Mouse (Mus musculus) midbrain, embryonic 16.5 days (tissue): ENCODE results near the gene Slc25a39. TPM values are rescaled to one million over a fixed set of nuclear protein-coding genes. Genes with fewer than 3 reads are reported as not detected.
"Not testable (repeated sequence)": the region's sequence is repeated elsewhere in the genome, so short reads cannot be mapped to it uniquely, and the experiment has no call there.

Experiments
- ATAC-seq: fragments of 200-750 bp; cut with Nextera tagmentation; 2 replicates; pipeline ENCODE4 v1.8.0; 2017; ENCODE audit warnings: moderate TSS enrichment
- H3K27ac ChIP-seq: fragments of 300-500 bp; sonication (generic); 2 replicates; pipeline ENCODE4 v1.5.1; 2014; ENCODE audit warnings: mild to moderate bottlenecking, low read length, mixed read lengths
- H3K27me3 ChIP-seq: fragments of 300-500 bp; sonication (generic); 2 replicates; pipeline ENCODE4 v1.6.1; 2014; ENCODE audit warnings: low read depth, low read length, mixed read lengths; ENCODE audit not compliant: control insufficient read depth, insufficient read depth
- H3K36me3 ChIP-seq: fragments of 300-500 bp; sonication (generic); 2 replicates; pipeline ENCODE4 v1.6.1; 2014; ENCODE audit warnings: mild to moderate bottlenecking, low read length, moderate library complexity, mixed read lengths; ENCODE audit not compliant: control insufficient read depth, insufficient read depth
- H3K4me1 ChIP-seq: fragments of 300-500 bp; sonication (generic); 2 replicates; pipeline ENCODE4 v1.6.1; 2014; ENCODE audit warnings: mild to moderate bottlenecking, low read length, mixed read lengths; ENCODE audit not compliant: control insufficient read depth, insufficient read depth
- H3K4me2 ChIP-seq: fragments of 300-500 bp; sonication (generic); 2 replicates; pipeline ENCODE4 v1.6.1; 2014; ENCODE audit warnings: mild to moderate bottlenecking, low read length, mixed read lengths
- H3K4me3 ChIP-seq: fragments of 300-500 bp; sonication (generic); 2 replicates; pipeline ENCODE4 v1.5.1; 2014; ENCODE audit warnings: low read depth, mild to moderate bottlenecking, low read length, moderate library complexity, mixed read lengths
- H3K9ac ChIP-seq: fragments of 300-500 bp; sonication (generic); 2 replicates; pipeline ENCODE4 v1.6.1; 2014; ENCODE audit warnings: low read depth, low read length, mixed read lengths
- H3K9me3 ChIP-seq: fragments of 300-500 bp; sonication (generic); replicated peaks from 2 replicates; pipeline ENCODE4 v1.6.1; 2014; ENCODE audit warnings: mild to moderate bottlenecking, low read length, mixed read lengths; ENCODE audit not compliant: control insufficient read depth, poor library complexity, severe bottlenecking
- WGBS: fragments of 180-500 bp; shearing (Covaris S2); extraction: QIAGEN DNeasy Blood & Tissue Kit; methylation state at CpG from one replicate; pipeline ENCODE4 v1.1.7; 2014; 5-methylcytosine and 5-hydroxymethylcytosine counted together
- polyA plus RNA-seq: library from polyadenylated mRNA; unstranded; fragments of >200 nt; fragmentation: Nextera tagmentation; extraction: Ambion mirVana; gene quantifications from 2 replicates; pipeline ENCODE4 v1.2.1, GENCODE M21; 2015

Slc25a39 gene
- polyA plus RNA-seq, 1 experiment from 2014 or later, result 150 TPM

- no peak overlapping the region for H3K4me2 ChIP-seq
- H3K27me3 ChIP-seq, result no peaks in the 10 kb centered on the region
- H3K9ac ChIP-seq, result no peak overlapping the region
- no peak overlapping the region for H3K4me3 ChIP-seq
- peaks cover 8% of the 10 kb centered on the region; the same call in 1 of the 2 replicates for H3K4me1 ChIP-seq
- ATAC-seq, result no peak
- WGBS, result 31% methylated on average over 2 of the region's 2 CpGs
- no peak overlapping the region for H3K27ac ChIP-seq
- no peaks in the 10 kb centered on the region for H3K9me3 ChIP-seq
- H3K36me3 ChIP-seq, result no peaks in the 10 kb centered on the region
Observed at GRCm38 (mm10) chr11:102373646-102374045, 34.1 kb downstream of the Slc25a39 start.

GRCm38 (mm10) chr11:102372936-102373335 lies 34.8 kb downstream of the Slc25a39 start:
- no peak for ATAC-seq
- Histone ChIP-seq H3K36me3 (no peaks in the 10 kb centered on the region), H3K9ac (no peak overlapping the region), H3K4me3 (no peak overlapping the region), H3K27me3 (no peaks in the 10 kb centered on the region), H3K4me2 (no peak overlapping the region), H3K4me1 (peaks cover 8% of the 10 kb centered on the region; the same call in 1 of the 2 replicates), H3K27ac (no peak overlapping the region), H3K9me3 (no peaks in the 10 kb centered on the region)
- 41% methylated on average over 14 of the region's 14 CpGs for WGBS

- 87% methylated on average over 12 of the region's 12 CpGs for WGBS
- Histone ChIP-seq H3K36me3 (no peaks in the 10 kb centered on the region), H3K27me3 (no peaks in the 10 kb centered on the region), H3K4me2 (no peak overlapping the region), H3K4me3 (no peak overlapping the region), H3K4me1 (peaks cover 8% of the 10 kb centered on the region; the same call in 1 of the 2 replicates), H3K9me3 (no peaks in the 10 kb centered on the region), H3K27ac (no peak overlapping the region), H3K9ac (no peak overlapping the region)
- no peak for ATAC-seq
Observed at GRCm38 (mm10) chr11:102371926-102372685, 35.6 kb downstream of the Slc25a39 start.

GRCm38 (mm10) chr11:102370285-102370684 lies 37.5 kb downstream of the Slc25a39 start:
- Histone ChIP-seq H3K9me3 (no peaks in the 10 kb centered on the region), H3K4me1 (peaks cover under 1% of the 10 kb centered on the region; the same call in 1 of the 2 replicates), H3K27ac (no peak overlapping the region), H3K36me3 (no peaks in the 10 kb centered on the region), H3K4me2 (no peak overlapping the region), H3K27me3 (no peaks in the 10 kb centered on the region), H3K9ac (no peak overlapping the region), H3K4me3 (no peak overlapping the region)
- WGBS, result 59% methylated on average over 7 of the region's 7 CpGs
- ATAC-seq, result no peak

DNA sequence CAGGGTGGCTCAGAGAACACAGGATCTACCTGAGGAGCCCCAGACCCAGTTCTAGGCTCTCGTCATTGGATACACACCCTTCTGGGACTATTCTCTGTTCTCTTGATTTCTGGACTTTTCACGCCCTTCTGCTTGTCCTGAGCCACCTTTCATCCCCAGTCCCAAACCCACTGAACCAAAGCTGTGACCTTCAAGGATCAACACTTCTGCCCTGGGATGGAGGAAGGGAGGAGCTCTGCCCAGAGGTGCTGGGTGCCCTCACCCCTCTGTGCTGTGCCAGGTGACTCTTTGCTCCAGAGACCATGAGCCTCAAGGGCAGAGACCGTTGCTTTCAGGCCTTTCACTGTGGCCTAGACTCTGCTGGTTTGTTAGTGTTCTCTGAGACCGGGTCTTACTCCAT lies 38.5 kb downstream of the Slc25a39 start:
- Histone ChIP-seq H3K4me2 (no peak overlapping the region), H3K9ac (no peak overlapping the region), H3K4me1 (no peaks in the 10 kb centered on the region), H3K27ac (no peak overlapping the region), H3K4me3 (no peak overlapping the region), H3K27me3 (no peaks in the 10 kb centered on the region), H3K36me3 (no peaks in the 10 kb centered on the region), H3K9me3 (no peaks in the 10 kb centered on the region)
- 79% methylated on average over 4 of the region's 4 CpGs for WGBS
- no peak for ATAC-seq

GRCm38 (mm10) chr11:102368347-102368746 lies 39.4 kb downstream of the Slc25a39 start:
- H3K9ac ChIP-seq, result no peak overlapping the region
- WGBS, result 83% methylated on average over 5 of the region's 5 CpGs
- no peak overlapping the region for H3K27ac ChIP-seq
- H3K27me3 ChIP-seq, result no peaks in the 10 kb centered on the region
- H3K4me1 ChIP-seq, result no peaks in the 10 kb centered on the region
- H3K4me3 ChIP-seq, result no peak overlapping the region
- H3K9me3 ChIP-seq, result no peaks in the 10 kb centered on the region
- H3K36me3 ChIP-seq, result no peaks in the 10 kb centered on the region
- no peak for ATAC-seq
- no peak overlapping the region for H3K4me2 ChIP-seq

- no peaks in the 10 kb centered on the region for H3K9me3 ChIP-seq
- 87% methylated on average over 9 of the region's 9 CpGs for WGBS
- ATAC-seq, result no peak
Observed at GRCm38 (mm10) chr11:102367504-102368280, 40.1 kb downstream of the Slc25a39 start.

GRCm38 (mm10) chr11:102366103-102366502 lies 41.6 kb downstream of the Slc25a39 start, which contains the start of gene Slc4a1:
TSS of gene Slc4a1 (minus strand) at chr11:102366203.
- H3K27me3 ChIP-seq, H3K36me3 ChIP-seq, H3K4me2 ChIP-seq, H3K4me3 ChIP-seq, H3K9ac ChIP-seq, ATAC-seq, H3K4me1 ChIP-seq, H3K27ac ChIP-seq, H3K9me3 ChIP-seq: not testable (repeated sequence)
- WGBS, result 83% methylated on average over 7 of the region's 8 CpGs

More at GRCm38 (mm10) chr11:102367504-102368280, 40.1 kb downstream of the Slc25a39 start:
- no peak overlapping the region for H3K4me2 ChIP-seq
- no peaks in the 10 kb centered on the region for H3K4me1 ChIP-seq
- H3K27me3 ChIP-seq, result no peaks in the 10 kb centered on the region
- no peak overlapping the region for H3K4me3 ChIP-seq
- H3K36me3 ChIP-seq, result no peaks in the 10 kb centered on the region
- no peak overlapping the region for H3K27ac ChIP-seq
- no peak overlapping the region for H3K9ac ChIP-seq

GRCm38 (mm10) chr11:102365699-102366098 lies 42.0 kb downstream of the Slc25a39 start:
- 64% methylated on average over 4 of the region's 4 CpGs for WGBS
- no peak overlapping the region for H3K9ac ChIP-seq
- no peak overlapping the region for H3K4me3 ChIP-seq
- H3K4me2 ChIP-seq, result no peak overlapping the region
- no peaks in the 10 kb centered on the region for H3K36me3 ChIP-seq
- no peaks in the 10 kb centered on the region for H3K27me3 ChIP-seq
- no peaks in the 10 kb centered on the region for H3K4me1 ChIP-seq
- ATAC-seq, result no peak
- H3K27ac ChIP-seq, result no peak overlapping the region
- no peaks in the 10 kb centered on the region for H3K9me3 ChIP-seq
